Mouse (Mus musculus): Measurements from ENCODE around the gene Mvb12a. TPM values are rescaled to one million over a fixed set of nuclear protein-coding genes. Genes with fewer than 3 reads are reported as not detected.
A peak's percentile ranks its signal among the peaks of the same experiment; 100 is the strongest.
"Not testable (repeated sequence)": the region's sequence is repeated elsewhere in the genome, so short reads cannot be mapped to it uniquely, and the experiment has no call there.

Gene Mvb12a
- 10 to 100 TPM; 72.6 to 87.3 (median 82.3) TPM for total RNA-seq (2022)

GRCm38 (mm10) chr8:71542632-71543343 is at the start of gene Mvb12a:
TSS of gene Mvb12a (plus strand) at chr8:71542922.
- DNase-seq = peak; percentile 99

GRCm38 (mm10) chr8:71495039-71495438 is 47.7 kb upstream of the Mvb12a start:
- DNase-seq = peak; percentile 80

GRCm38 (mm10) chr8:71495811-71496210 is 46.9 kb upstream of the Mvb12a start:
- no peak for DNase-seq

- peak; percentile 96 for DNase-seq
Observed at GRCm38 (mm10) chr8:71496481-71496880, 46.2 kb upstream of the Mvb12a start.

- no peak for DNase-seq
Observed at GRCm38 (mm10) chr8:71497077-71497645, 45.6 kb upstream of the Mvb12a start.

GRCm38 (mm10) chr8:71497881-71498501 is 44.7 kb upstream of the Mvb12a start:
- no peak for DNase-seq

- no peak for DNase-seq
Observed at GRCm38 (mm10) chr8:71498816-71499690, 43.7 kb upstream of the Mvb12a start.

- DNase-seq = no peak
Observed at GRCm38 (mm10) chr8:71504349-71504748, 38.4 kb upstream of the Mvb12a start.

- DNase-seq = no peak
Observed at GRCm38 (mm10) chr8:71505326-71505725, 37.4 kb upstream of the Mvb12a start.

GRCm38 (mm10) chr8:71505979-71506378 is 36.7 kb upstream of the Mvb12a start:
- no peak for DNase-seq

- peak; percentile 61 for DNase-seq
Observed at GRCm38 (mm10) chr8:71507589-71508104, 35.1 kb upstream of the Mvb12a start.

- DNase-seq = no peak
Observed at GRCm38 (mm10) chr8:71509316-71509715, 33.4 kb upstream of the Mvb12a start.

- no peak for DNase-seq
Observed at GRCm38 (mm10) chr8:71511644-71512043, 31.1 kb upstream of the Mvb12a start, which contains the start of gene Plvap. TSS of gene Plvap (minus strand) at chr8:71511752.

GRCm38 (mm10) chr8:71513018-71513754 is 29.5 kb upstream of the Mvb12a start:
- DNase-seq = no peak

GRCm38 (mm10) chr8:71515043-71515442 is 27.7 kb upstream of the Mvb12a start:
- no peak for DNase-seq

GRCm38 (mm10) chr8:71516786-71517185 is 25.9 kb upstream of the Mvb12a start:
- no peak for DNase-seq

GRCm38 (mm10) chr8:71519037-71519825 is 23.5 kb upstream of the Mvb12a start:
- not testable (repeated sequence) for DNase-seq

- DNase-seq = peak; percentile 89
Observed at GRCm38 (mm10) chr8:71521634-71522033, 21.1 kb upstream of the Mvb12a start.

- no peak for DNase-seq
Observed at GRCm38 (mm10) chr8:71525226-71526050, 17.3 kb upstream of the Mvb12a start, which contains the start of gene Ccdc194. TSS of gene Ccdc194 (minus strand) at chr8:71525711.

GRCm38 (mm10) chr8:71526272-71526671 is 16.4 kb upstream of the Mvb12a start:
- no peak for DNase-seq
